Mouse (Mus musculus): ENCODE results near the gene Sec61a2. TPM values are rescaled to one million over a fixed set of nuclear protein-coding genes. Genes with fewer than 3 reads are reported as not detected.

The Sec61a2 gene
- polyA plus RNA-seq, 1 experiment, result 3.7 TPM

DNA sequence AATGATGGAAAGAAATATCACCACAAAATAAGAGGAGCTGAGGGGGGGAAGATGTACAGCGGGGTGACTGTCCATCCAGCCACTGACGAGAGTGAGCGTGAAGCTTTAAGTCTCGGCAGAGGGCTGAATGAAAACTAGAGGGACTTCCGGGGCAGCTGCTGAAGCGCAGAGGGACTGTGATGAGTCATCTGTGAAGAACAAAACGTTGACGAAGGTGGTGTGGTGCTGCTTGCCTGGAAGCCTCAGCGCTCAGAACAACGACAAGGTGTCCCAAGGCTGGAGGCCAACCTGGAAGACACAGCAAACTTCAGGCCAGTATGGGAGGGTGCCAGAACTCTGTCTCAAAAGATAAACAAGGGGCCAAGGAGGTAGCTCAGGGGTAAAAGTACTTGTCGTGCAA lies 54.4 kb downstream of the Sec61a2 start:
- TF ChIP-seq GATA1 (IDR thresholded peaks at IDR 0.05; ENCODE audit: low read length), result no peak

DNA sequence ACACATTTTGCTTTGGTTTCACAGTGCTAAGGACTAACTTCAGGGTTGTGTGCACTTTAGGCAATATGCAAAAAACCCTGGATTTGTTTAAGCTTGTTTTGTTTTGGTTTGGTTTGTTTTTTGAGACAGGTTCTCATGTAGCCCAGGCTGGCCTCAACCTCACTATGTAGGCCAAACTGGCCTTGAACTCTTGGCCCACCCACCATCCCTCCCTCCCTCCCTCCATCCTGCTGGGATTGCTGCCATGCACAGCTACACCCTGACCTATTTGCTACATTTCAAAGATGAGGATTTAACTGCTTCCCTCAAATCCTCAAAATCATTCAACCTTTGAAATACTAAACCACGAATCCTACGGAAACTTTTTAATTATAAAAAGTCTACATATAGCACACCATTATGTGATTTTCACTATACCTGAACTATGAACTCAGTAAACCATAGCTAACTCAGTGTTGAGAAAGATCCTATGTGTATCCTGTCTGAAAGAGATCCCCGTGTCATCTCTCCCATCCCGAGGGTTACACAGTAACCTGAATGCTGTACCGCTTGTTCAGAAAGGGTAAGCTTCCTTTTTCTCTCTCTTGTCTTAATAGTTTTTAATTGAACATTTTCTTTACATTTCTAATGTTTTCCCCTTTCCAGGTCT lies 69.8 kb downstream of the Sec61a2 start:
- TF ChIP-seq GATA1 (IDR thresholded peaks at IDR 0.05; ENCODE audit: low read length), result no peak

DNA sequence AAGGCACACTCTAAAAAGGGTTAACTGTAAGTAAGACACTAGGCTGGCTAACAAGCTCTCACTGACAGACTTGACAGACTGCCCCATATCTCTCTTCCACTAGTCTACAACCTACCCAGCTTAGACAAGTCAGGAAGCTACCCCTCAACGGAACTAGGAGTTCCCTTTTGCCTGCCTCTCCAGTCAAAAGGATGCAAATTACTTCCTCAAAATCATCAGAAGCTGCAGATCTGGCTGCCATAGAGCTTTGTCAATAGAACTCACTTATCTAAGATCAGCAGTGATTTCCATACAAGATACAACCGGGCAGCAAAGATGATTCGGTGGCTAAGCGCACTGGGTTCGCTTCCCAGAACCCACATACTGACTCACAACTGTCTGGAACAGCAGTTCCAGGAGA lies 70.5 kb downstream of the Sec61a2 start:
- no peak for TF ChIP-seq GATA1 (IDR thresholded peaks at IDR 0.05; ENCODE audit: low read length)

DNA sequence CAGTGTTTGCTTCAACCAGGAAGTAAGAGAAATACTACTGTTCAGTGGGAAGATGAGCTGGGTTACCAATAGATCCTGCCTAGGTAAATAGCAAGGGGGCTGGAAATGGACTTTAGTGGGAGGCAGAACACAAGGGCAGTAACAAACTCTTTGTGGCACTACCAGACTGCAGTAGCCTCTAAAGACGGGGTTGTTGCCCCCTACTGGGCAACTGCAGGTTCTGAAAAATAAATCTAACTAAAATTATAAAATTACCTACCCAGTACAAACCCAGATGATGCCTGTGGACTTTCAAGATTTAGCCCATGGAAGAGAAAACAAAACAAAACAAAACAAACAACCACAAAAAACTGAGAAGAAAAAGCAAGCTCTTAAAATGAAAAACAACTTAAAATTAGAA lies 71.0 kb downstream of the Sec61a2 start:
- no peak for TF ChIP-seq GATA1 (IDR thresholded peaks at IDR 0.05; ENCODE audit: low read length)

DNA sequence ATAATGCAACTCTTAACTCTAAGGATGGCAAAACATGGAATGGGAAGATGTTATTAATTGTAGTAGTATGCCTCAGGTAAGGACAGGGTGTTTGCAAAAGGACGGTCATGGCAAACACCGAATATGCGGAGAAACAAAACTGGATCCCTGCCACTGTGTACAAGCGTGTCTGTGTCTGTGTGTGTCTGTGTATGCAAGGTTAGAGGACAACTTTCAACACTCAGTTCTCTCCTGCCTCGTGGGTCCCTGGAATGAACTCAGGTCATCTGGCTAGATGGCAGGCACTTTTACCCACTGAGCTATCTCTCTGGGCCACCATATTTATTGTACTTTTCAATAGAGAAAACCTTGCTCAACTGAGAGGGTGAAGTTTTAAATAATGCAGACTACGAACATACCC lies 72.8 kb downstream of the Sec61a2 start:
- TF ChIP-seq GATA1 (IDR thresholded peaks at IDR 0.05; ENCODE audit: low read length), result no peak

- no peak for TF ChIP-seq GATA1 (IDR thresholded peaks at IDR 0.05; ENCODE audit: low read length)
Measured at GRCm38 (mm10) chr2:5821264-5821663, 74.0 kb downstream of the Sec61a2 start.

Other genes starting within 250 kb of the Sec61a2 start
- gene Camk1d, start 180.9 kb downstream of the Sec61a2 start, polyA plus RNA-seq (2012), result 20.5 and 21.0 TPM in 2 replicates
- gene Nudt5, start 50.4 kb downstream of the Sec61a2 start, polyA plus RNA-seq (2012), result 3.0 and 26.0 TPM in 2 replicates
- 120 and 169 TPM in 2 replicates for gene Cdc123, start 50.3 kb downstream of the Sec61a2 start, polyA plus RNA-seq (2012)
- not detected in 2 replicates for gene Gm13199, start 32.5 kb downstream of the Sec61a2 start, polyA plus RNA-seq (2012)
- gene Dhtkd1, start 47.4 kb upstream of the Sec61a2 start, polyA plus RNA-seq (2012), result not detected in 2 replicates
- 3.5 and 3.8 TPM in 2 replicates for gene Upf2, start 56.0 kb upstream of the Sec61a2 start, polyA plus RNA-seq (2012)
- not detected in 2 replicates for gene Proser2, start 234.8 kb upstream of the Sec61a2 start, polyA plus RNA-seq (2012)

All from G1E-ER4 (cell line).